Mouse (Mus musculus): ENCODE measurements around the gene Gpatch4.
A peak's percentile ranks its signal among the peaks of the same experiment; 100 is the strongest.

Gene Gpatch4

DNA sequence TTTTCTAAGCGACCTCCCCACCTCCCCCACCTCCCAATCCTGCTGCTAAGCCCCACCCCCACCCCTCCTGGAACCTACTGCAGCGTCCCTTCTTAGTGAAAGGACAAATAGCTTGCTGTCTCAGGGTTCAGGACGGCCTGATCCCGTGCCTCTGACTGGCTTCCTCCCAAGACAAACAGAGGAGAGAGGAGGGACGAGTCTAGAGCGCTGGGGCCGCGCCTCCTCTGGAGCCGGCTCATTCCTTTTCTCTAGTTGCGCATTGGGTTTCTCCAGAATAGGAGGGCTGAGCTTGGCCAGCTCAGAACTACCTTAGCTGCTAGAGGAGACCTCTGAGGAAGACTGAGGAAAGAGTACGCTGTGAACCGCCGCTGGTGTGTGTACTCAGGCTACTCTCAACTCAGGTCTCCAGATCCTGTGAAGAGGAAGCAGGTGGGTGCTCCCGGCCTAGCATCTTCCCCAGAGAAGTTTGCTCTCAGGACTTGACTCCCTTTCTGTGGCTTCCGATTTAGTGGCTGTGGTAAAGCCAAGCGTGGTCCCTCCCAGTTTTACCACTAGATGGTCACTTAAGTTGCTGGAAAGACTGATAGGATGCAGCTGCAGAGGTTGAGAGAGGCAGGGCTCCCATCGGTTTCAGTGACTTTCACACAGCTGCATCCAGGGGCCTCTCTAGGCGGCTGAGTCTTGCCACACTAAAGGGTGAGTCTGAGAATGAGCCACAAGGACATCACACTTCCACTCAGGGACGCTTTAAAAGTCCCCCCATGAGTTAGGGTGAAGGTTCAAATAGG lies 12.1 kb upstream of the Gpatch4 start:
- DNase-seq (ENCODE audit: low read depth, low spot score): no peak

DNA sequence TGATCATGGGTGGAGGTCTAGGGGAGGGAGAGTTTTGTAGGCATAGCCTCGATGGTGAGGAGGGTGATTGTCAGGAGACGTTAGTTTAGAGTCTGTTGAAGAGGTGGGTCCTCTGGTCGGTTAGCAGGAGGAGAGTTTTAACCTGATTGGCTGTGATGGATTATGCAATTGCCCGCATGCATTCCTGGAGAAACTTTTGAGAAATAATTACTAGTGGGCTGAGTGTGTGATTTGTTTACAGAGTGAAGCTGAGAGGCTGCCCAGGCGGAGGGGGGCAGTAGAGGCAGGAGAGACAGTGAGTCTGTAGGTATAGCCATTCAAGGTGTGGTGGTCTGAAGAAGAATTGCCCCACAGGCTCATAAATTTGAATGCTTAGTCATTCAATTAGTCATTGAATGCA lies 9.4 kb upstream of the Gpatch4 start:
- DNase-seq (ENCODE audit: low read depth, low spot score): no peak

DNA sequence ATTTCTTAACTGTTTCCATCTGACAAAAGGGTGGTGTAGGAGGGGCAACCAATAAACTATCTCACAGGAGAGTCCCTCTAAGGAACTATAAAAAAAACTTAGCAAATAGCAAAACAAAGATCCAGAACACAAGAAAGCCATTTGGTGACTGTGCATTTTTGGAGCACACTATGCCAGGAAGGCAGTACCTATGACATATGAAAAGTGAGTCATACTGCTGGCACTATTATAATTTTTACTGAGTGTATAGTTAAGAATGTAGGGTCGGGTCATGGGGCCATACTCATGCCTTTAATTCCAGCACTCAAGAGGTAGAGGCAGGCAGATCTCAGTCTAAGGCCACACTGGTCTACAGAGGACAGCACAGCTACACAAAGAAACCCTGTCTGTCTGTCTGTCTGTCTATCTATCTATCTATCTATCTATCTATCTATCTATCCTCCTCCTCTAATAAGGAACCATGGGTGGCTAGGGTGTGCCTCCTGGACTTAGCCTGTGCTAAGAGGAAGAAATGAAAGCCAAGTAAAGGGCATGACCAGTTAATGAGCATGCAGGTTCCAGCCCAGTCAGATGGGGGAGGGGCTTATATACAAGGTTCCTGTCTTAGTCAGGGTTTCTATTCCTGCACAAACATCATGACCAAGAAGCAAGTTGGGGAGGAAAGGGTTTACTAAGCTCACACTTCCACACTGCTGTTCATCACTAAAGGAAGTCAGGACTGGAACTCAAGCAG lies 7.2 kb upstream of the Gpatch4 start:
- peak; percentile 31 for DNase-seq (ENCODE audit: low read depth, low spot score)

DNA sequence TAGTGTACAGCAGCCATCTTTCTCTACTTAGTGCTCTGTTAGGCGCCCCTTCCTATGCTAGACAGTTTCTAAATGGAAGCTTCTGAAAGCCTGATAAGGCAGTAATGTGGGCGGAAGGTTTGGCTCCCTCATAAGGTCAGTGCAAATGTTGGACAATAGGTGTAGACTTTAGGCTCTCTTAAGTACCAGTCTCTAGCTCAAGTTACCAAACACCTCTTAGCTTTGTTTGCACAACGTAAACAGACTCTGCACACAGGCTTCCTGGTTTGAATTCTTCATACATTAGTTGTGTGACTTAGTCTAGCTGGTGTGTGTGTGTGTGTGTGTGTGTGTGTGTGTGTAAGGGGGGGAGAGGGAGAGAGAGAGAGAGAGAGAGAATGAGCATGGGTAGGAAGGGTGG lies 6.6 kb downstream of the Gpatch4 start:
- DNase-seq (ENCODE audit: low read depth, low spot score): no peak

DNA sequence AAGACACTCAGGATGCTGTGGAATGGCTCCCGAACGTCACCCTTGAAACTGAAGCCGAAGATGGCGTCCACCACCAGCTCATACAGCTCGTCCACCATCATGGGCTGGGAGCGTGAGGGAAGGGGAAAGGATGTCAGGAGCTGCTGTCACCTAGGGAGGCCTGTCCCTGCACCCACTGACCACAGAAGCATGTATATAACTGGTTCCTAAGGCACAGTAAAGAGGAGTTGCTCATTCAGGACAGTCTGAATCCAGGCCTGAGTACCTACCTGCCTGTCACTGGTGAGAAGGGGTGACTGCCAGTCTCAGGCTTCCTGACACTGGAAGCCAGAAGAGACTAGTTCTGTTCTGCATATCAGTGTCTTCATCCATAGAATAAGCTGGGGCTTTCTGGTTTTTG lies 14.1 kb downstream of the Gpatch4 start:
- DNase-seq (ENCODE audit: low read depth, low spot score): no peak

DNA sequence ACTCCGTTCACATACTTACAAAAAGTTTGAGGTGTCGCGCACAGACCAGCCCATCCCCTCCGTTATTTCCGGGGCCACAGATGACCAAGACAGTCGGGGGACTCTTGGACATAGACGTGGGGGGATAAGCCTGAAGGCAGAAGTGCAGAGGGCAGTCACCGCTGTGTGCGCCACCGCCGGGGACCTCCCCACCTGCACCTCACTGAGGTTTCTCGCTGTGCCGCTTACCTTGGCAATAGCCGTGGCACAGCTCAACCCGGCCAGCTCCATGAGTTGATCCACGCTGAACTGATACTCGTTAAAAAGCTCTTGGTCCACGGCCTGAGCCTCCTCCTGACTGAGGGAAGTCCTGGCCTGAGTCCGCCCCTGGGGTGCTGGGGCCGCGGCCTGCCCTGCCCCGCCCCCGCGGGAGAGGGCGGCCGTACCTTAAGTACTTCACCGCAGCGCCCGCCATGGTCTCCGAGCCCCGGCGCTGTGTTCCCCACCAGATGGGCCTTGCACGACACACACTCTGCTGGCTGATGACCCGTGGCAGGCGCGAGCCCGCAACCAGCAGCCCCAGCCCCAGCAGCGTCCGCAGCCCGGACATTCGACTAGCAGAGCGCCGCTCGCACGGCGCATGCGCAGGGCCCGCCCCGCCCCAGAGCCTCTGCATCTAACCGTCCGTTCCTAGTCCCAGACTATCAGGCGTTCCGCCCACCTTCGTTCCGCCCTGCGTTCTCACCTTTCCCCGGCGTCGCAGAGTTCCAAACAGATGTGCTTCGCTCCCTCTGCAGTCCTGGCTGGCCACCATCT lies 15.2 kb downstream of the Gpatch4 start, which contains the start of gene Naxe:
Naxe (minus strand) TSS at position 594 of the 795 bp plus-strand sequence.
- peak; percentile 96 for DNase-seq (ENCODE audit: low read depth, low spot score)

DNA sequence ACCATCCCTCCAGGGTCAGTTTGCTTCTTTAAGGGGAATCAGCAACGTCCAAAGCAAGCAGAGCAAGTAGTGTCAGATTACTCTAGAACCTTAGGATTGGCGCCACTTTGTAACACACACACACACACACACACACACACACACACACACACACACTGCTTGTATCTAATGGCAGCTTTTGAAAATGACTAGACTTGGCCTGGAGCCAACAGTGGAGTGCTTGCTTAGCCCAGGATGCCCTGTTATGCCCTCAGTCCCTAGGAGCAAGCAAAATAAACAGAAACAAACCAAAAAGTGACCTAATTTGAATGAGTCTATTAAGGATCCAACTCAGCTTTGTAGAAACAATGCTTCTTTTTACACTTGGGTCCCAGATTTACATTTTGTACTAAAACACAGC lies 25.5 kb downstream of the Gpatch4 start:
- no peak for DNase-seq (ENCODE audit: low read depth, low spot score)

DNA sequence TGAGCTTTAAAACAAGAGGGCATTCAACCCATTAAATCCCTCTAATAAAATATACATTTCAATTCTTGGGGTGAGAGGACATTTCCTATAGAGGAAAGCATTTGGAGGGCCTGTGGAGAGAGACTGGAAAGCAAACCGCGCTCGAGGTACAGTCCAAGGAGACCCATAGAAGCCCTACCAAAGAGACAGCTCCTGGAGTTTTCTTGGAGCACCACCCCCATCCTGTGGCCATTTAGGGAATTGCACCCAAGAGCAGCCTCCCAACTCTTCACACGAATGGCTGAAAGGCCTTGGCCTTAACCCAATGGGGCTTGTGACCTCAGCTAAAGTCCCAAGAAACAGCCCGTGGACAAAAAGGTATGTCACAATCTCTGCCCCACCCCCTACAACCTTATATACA lies 28.9 kb downstream of the Gpatch4 start:
- DNase-seq (ENCODE audit: low read depth, low spot score): peak; percentile 75

DNA sequence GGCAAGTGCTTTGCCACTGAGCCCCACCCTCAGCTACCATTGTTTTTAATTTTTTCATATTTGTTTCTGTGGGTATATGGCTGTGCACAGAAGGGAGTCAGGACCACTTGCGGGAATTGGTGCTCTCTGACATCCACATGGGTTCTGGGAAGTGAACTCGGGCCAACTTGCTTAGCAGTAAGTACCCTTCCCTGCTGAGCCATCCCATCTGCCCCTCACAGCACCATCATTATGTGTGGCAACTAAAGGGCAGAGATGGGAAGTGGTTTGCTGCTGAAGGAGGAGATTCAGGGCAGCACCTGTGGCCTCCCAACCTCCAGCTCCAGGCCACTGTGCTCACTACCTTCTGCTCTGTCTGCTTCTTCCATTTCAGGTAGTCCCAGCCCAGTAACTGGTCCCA lies 30.7 kb downstream of the Gpatch4 start:
- DNase-seq (ENCODE audit: low read depth, low spot score): no peak

DNA sequence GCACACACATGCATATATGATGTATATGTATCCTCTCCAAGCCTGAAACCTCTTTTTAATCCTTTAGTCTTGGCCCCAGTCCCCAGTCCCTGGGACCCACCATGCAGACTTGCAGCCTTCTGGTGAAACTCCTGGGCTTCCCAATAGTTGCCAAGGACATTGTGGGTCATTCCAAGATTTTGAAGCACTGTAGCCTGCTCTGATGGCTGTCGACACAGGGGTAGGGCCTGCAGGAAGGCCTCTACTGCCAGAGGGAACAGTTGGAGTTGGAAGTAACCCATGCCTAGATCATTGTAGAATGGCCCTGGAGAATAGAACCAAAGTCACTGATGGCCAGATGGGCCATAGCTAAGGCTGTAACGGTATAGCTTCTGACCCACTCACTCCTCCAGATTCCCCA lies 31.4 kb downstream of the Gpatch4 start:
- no peak for DNase-seq (ENCODE audit: low read depth, low spot score)

DNA sequence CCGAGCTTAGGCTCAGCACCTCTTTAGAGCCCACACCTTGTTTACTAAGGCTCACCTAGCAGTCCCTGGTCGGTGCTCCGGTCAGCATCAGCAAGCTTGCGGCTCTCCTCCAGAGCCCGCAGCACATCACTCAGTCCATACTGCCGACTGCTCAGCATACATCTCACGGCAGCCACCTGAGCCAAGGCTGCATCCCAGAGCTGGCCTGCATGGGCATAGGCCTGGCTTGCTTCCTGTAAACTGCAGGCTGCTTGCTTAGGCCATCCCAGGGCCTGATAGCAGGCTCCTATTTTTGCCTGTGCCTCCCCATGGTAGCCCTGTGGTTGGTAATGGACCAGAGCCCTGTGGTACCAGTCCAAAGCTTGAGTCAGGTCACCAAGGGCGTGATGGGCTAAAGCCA lies 31.9 kb downstream of the Gpatch4 start:
- DNase-seq (ENCODE audit: low read depth, low spot score): no peak

DNA sequence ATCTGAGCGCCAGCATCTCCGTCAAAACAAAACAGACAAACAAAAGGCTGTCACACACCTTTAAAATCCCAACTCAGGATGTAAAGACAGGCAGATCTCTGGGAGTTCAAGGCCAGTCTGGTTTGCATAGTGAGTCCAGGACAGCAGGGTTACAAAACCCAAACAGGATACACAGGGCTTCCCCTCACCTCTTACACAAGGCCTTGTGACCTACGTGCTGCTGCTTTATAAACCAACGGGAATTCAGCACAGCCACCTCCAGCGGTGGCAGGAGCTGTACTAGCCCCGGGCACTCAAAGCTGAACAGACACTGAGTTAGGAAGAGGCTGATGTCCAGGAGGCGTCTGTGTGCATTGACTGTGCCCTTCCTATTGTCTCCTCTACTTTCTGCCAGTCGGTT lies 34.5 kb downstream of the Gpatch4 start:
- no peak for DNase-seq (ENCODE audit: low read depth, low spot score)

DNA sequence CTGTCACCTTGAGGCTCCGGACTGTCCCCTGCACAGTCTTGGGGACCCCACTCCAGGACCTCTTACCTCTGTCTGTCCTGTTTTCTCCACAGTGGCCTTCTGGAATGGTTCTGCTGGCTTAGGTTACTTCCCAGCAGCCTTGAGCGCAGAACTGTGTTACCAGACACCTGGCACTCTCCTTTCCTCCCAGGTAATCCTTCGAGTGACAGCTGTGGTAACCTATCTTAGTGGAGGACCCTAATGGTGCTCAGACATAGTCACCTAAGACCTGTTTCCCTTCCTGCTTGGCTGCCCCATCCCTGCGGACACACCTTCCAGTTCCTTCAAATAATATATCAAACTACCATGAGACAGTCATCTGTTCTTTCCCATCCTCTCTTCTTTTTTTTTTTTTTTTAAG lies 35.3 kb downstream of the Gpatch4 start, which contains the start of gene Ttc24:
Ttc24 (minus strand) TSS at position 101 of the 400 bp plus-strand sequence.
- no peak for DNase-seq (ENCODE audit: low read depth, low spot score)

DNA sequence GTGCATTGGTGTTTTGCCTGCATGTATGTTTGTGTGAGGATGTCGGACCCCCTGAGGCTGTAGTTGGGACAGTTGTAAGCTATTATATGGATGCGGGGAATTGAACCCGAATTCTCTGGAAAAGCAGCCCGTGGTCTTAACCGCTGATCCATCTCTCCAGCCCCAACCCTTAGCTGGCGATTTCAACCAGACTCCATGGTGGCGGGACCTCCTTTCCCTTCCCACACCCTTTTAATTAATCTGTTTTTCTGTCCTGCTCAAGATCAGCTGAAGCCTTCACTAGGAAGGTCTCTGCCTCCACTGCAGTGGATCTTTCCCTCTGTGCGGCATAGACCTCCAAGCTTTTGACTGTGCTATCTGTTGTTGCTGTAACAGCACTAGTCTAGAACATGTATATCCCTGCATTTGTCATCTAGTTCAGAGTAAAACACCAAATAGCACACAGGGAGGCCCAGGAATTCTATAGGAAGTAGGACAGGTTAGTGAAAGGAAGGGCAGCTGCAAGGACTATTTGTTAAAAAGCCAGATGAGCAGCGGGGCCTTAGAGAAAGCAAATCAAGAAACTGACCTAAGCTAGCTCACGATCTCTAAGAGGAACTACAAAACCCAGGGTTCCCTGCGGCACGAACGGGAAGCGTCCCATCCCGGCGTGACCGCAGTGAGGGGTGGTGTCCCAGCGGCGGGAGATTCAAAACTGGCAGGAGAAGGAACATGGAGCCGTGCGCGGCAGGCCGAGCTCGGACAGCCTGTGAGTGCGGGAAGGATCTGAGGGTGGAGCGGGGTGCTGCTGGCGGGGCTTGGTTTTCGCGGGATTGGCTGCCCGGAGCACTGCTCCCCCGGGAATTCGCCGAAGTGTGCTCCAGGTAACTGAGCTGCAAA lies 38.7 kb downstream of the Gpatch4 start, which contains the start of gene Iqgap3:
Iqgap3 (plus strand) TSS at position 627 of the 879 bp plus-strand sequence.
- DNase-seq (ENCODE audit: low read depth, low spot score): peak; percentile 85

DNA sequence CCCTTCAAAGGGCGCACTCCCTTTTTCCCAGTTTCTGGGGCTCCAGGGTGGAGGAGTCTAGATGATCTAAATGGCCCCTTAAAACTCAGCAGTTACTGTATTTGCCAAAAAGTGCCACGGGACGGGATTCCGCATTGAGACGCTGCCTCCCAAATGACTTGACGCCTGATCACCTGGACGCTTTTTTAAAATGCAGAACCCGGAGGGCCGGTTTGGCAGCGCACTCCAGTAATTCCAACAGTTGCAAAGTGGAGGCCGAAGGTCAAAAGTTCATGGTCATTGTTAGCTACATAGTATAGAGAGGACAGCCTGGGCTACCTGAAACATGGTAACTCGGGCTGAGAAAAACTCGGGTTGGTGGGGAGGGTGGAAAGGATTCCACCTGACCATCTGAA lies 39.3 kb downstream of the Gpatch4 start:
- no peak for DNase-seq (ENCODE audit: low read depth, low spot score)

DNA sequence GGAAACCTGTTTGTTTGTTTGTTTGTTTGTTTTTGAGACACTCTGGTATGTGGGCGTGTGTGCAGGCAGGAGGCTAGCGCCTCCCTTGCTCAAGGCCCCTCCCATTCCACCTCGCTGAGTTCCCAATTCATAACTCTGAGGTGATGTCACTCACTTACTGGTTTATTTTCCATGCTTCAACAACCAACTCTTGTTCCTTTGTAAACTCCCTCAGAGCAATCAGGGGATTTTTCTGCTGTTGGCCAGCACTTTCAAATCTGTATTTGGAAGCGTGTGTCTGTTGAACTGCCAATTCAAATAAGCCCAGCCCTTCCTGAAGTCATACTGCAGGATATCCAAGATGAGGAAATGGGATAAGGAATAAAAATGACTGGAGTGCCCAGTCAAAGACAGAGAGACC lies 39.8 kb downstream of the Gpatch4 start:
- DNase-seq (ENCODE audit: low read depth, low spot score): peak; percentile 80

DNA sequence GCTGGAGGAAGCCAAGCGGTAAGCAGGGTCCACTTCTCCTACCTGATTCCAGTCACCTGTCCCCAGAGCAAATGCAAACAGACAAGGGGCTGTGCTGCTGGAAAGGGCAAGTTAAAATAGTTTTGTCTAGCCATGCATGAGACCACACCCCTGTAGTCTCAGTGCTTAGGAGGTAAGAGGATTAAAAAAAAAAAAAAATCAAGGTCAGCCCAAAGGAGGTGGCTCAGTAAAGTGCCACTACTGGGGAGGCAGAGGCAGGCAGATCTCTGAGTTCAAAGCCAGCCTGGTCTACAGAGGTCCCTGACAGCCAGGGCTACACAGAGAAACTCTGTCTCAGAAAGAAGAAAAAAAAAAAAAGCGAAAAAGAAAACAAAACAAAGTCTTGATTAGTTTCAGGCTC lies 41.1 kb downstream of the Gpatch4 start:
- peak; percentile 50 for DNase-seq (ENCODE audit: low read depth, low spot score)

DNA sequence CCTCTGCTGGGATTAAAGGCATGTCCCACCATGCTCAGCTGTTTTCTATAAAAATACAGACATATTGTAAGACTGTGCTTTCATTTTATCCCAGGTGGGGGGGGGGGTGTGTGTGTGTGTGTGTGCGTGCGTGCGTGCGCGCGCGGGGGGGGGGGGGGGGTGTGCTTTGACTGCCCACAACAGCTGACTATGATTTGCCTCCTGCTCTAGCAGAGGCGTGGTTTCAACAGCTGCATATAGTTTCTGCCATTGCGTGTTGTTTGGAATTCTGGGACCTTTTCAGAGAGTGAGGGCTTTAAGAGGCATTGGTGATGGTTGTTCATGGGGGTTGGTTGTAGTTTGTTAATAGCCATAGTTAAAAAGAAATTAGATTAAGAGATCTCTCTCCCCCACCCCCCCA lies 42.6 kb downstream of the Gpatch4 start:
- no peak for DNase-seq (ENCODE audit: low read depth, low spot score)

DNA sequence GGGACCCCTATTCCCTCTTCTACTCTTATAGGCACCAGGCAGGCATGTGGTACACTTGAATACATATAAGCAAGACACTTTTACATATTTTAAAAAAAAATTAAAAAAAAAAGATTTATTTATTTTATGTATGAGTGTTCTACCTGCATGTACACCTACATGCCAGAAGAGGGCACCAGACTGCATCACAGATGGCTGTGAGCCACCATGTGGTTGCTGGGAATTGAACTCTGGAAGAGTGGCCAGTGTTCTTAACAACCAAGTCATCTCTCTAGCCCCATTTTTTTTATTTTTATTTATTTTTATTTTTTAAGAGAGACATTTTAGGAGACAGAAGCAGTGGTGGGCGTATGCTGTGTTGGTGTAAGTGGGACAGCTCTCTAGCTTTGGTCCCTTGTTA lies 44.8 kb downstream of the Gpatch4 start:
- peak; percentile 49 for DNase-seq (ENCODE audit: low read depth, low spot score)

DNA sequence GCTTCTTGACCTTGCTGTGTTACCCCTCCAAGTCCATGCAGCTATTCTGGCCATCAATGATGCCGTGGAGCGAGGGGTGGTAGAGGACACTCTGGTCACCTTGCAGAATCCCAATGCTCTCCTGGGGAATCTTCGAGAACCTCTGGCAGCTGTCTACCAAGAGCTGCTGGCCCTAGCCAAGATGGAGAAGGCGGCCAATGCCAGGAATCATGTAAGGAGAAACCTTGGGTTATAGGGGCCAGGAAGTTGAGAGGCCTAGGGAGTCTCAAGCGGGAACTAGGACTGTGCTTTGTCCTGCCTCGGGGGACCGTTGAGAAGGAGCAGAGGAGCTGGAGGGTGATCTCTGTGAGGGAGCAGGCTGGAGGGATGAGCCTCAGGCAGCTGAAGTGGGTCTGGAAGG lies 47.2 kb downstream of the Gpatch4 start:
- no peak for DNase-seq (ENCODE audit: low read depth, low spot score)

DNA sequence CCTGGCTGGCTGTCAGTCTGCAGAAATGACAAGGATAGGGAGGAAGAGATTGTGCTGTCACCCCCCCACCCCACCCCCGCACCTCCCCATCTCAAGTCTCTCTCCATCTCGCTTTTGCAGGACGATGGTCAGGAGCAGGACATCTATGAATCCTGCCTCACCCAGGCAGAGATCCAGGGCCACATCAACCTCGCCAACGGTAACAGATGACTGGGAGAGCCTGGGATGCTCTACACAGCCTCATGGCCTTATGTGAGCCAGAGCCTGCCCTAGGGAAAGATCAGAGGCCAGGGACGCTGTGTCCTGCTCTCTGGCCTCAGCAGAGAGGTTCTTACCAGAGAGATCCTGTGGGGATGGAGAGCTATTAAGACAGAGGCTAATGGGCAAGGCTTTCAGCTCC lies 47.7 kb downstream of the Gpatch4 start:
- DNase-seq (ENCODE audit: low read depth, low spot score): no peak

Measured in A20 (cell line).